Mouse (Mus musculus) spleen, postnatal 14 days (tissue): ENCODE results near the gene Ergic1.
A peak's percentile ranks its signal among the peaks of the same experiment; 100 is the strongest.

Experiments used
- DNase-seq, 2 experiments: peaks; one replicate each; pipeline ENCODE4 v3.0.0; 2021 to 2022; ENCODE audit warnings: low spot score in 2 of 2

The Ergic1 gene

GRCm38 (mm10) chr17:26660192-26660912, 99.1 kb downstream of the Ergic1 start:
- DNase-seq = peak; percentile 45 to 70

GRCm38 (mm10) chr17:26662204-26662603, 100.9 kb downstream of the Ergic1 start:
- DNase-seq = no peak

- DNase-seq = peak; percentile 81 to 93
Observed at GRCm38 (mm10) chr17:26662978-26663683, 101.8 kb downstream of the Ergic1 start, which contains the start of gene Atp6v0e. TSS of gene Atp6v0e (plus strand) at chr17:26663231.

DNA sequence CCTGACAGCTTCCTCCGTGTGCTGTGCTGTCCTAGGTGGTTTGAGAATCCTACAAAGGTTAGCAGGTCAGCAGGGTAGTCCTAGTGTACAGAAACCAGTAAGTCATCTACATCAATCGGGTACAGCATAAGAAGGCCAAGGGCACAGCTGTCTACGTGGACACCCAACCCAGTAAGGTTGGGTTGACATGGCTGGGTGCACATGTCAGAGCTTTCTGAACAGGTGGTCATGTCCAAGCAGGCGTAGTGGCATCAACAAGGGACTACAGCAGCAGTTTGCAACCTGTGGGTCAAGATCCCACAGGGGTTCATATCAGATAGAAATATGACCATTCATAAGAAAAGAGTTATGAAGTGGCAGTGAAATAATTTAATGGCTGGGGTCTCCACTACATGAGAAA, 104.3 kb downstream of the Ergic1 start:
- DNase-seq = no peak

GRCm38 (mm10) chr17:26671268-26671667, 110.0 kb downstream of the Ergic1 start:
- no peak for DNase-seq

- no peak for DNase-seq
Observed at GRCm38 (mm10) chr17:26675845-26676244, 114.6 kb downstream of the Ergic1 start.

DNA sequence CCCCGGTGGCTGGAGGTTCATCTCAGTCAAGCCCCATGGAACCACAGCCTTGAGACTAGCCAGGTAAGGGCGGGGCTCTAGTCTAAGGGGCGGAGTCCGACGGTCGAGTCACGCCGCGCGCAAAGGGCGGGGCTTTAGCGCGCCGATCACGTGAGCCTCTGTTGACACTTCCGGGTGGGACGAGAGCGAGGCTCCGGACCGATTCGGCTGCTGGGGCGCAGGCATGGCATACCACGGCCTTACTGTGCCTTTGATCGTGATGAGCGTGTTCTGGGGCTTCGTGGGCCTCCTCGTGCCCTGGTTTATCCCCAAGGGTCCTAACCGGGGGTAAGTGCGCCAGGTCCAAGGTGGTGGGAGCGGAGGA, 114.9 kb downstream of the Ergic1 start:
- peak; percentile 82 to 87 for DNase-seq

- peak in 1 of 2 experiments; percentile 38 for DNase-seq
Observed at GRCm38 (mm10) chr17:26676616-26677376, 115.5 kb downstream of the Ergic1 start.

- no peak for DNase-seq
Observed at GRCm38 (mm10) chr17:26677711-26678637, 116.7 kb downstream of the Ergic1 start.

DNA sequence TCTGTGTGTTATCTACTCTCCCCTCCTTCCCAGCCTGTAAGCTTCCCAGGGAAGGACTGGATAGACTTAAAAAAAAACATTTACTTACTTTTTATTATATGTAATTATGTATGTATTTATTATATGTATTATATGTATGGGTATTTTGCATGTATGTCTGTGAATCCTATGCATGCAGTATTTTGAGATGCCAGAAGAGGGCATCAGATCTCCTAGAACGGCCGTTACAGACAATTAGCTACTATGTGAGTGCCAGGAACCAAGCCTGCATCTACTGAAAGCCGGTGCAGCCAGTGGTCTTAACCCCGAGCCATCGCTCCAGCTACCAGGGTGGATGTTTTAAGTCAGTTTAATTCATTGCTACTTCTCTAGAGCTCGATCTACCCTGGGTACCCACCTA, 120.0 kb downstream of the Ergic1 start:
- no peak for DNase-seq

DNA sequence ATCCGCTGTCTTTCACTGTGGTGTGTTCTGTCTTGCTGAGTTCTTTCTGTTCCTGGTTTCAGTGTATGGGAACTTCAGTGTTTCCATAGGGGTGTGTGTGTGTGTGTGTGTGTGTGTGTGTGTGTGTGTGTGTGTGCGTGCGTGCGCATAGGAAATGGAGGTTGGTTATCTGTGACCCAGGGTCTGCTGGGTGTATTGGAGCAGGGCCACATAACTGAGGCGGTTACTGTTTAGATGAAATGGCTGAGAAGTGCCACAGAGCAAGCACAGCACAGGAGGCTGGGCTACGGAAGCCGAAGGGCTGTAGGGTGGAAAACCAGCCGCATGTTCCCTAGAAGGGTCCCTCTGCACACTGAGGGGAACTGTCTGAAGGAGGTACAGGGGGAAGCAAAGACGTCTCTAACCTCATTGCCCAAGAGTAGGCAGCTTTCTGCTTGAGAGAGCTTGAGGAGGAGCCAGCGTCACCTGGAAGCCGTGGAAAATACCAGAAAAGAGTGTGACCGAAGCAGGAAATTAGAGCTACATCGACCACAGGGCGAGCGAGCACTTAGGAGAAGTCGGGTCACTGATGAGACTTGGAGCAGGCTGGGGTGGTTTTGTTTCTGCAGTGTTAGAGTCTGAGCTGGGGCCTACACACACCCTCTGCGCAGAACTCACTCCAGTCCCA, 125.2 kb downstream of the Ergic1 start:
- no peak for DNase-seq

DNA sequence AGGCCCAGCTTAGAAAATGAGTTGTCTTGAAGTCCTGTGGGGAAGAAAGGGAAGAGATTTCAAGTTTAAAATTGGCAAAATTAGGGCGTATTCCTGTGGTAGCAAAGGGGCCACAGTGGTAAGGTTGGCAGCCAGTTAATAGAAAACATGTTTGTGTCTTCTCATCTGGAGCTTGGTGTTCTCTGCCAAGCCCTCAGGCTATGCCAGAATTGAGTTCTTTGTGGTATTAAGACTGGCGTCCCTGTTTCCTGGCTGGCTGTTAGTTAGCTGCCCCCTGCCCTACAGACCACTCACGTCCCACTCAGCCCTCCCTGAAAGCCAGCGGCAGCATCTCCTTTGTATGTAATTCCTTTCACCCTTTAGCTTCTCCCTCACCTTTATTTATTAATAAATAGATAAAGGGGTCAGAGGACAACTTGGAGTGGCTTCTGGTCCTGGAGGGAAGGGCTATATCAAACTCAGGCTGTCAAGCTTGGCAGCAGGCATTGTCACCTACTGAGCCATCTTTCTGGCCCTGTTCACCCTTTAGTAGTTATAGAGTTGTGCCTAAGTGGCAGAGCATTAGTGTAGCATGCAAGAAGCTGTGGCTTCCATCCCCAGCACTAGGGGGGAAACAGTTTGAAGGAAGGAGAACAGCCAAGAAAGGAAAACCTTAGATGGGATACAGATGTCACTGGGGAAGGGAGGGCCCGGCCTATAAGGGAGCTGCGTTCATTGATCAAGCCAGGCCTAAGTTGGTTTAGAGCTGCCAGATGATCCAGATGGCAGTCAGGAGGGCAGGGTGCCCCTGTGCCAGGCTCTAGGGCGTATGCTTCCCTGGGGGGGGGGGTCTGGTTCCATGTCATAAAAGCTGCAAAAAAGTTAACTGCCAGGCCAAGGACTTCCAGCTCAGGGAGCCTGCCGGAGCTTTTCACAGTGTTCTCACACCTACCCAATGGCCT, 127.8 kb downstream of the Ergic1 start:
- no peak for DNase-seq

GRCm38 (mm10) chr17:26689810-26690209, 128.5 kb downstream of the Ergic1 start:
- no peak for DNase-seq

GRCm38 (mm10) chr17:26690236-26690635, 128.9 kb downstream of the Ergic1 start:
- no peak for DNase-seq

- DNase-seq = no peak
Observed at GRCm38 (mm10) chr17:26691110-26691509, 129.8 kb downstream of the Ergic1 start.

DNA sequence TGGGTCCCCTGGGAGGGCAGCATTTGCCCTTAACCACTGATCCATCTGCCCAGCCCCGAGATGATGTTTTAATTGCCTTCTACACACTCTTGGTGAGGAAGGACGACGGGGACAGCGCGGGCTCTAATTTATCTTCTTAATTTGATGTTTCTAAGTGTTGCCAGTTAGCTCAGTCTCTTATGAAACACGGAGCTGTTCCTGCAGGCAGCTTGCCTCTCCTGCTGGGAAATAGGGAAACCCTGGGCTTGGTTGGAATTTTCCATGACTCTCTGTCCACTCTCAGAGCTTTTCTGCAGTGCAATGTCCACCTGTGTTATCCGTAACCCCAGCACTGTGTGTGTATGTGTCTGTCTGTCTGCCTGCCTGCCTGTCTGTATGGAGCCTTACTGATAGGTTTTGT, 132.1 kb downstream of the Ergic1 start:
- DNase-seq = no peak

GRCm38 (mm10) chr17:26694171-26694570, 132.9 kb downstream of the Ergic1 start:
- no peak for DNase-seq

- no peak for DNase-seq
Observed at GRCm38 (mm10) chr17:26695193-26695592, 133.9 kb downstream of the Ergic1 start.

DNA sequence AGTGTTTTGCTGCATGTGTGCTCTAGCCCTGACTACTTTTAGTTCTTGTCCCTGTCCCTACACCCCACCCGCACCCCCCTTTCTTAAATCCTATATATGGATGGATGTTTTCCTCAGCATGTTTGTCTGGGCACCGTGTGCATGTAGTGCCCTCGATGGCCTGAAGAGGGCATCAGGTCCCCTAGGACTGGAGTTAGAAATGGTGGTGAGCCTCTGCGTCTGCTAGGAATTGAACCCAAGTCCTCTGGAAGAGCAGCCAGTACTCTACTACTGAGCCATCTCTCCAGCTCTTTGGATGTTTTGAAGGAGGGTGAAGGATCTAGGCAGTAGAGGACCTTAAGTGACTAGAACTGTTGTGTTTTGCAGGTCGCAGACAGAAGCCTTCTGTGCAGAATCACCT, 137.6 kb downstream of the Ergic1 start:
- peak in 1 of 2 experiments; percentile 13 for DNase-seq
